Mouse (Mus musculus): ENCODE measurements around the gene Eva1a. TPM values are rescaled to one million over a fixed set of nuclear protein-coding genes. Genes with fewer than 3 reads are reported as not detected.

Eva1a gene
- polyA plus RNA-seq, 1 experiment from 2014 or later, result 22.3 TPM

- WGBS, result 91% methylated on average over 4 of the region's 4 CpGs
- H3K9me3 ChIP-seq (ENCODE audit: control insufficient read depth, low read length), result peaks cover 4% of the 10 kb centered on the region; the same call in 1 of the 2 replicates
Observed at GRCm38 (mm10) chr6:82076364-82076763, 35.5 kb downstream of the Eva1a start.

DNA sequence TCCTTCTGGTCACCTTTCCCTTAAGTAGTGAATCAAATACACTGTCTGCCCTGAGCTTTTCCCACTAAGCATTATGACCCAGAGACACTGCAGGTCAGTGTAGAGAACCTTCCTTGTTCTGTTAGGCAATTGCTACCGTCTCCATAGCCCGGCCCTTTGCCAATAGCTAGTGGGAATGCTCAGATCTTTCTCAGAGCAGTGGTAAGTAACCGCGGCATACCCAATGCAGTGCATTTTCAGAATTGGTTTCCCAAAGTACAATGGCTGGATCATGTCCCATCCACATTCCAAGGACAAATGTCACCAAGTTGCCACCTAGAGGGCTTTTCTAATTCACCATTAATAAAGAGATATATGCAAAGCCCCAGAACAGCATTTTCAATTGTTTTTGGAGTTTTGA lies 38.0 kb downstream of the Eva1a start:
- H3K9ac ChIP-seq (ENCODE audit: low read length), result no peak overlapping the region
- H3K9me3 ChIP-seq (ENCODE audit: control insufficient read depth, low read length), result peaks cover 4% of the 10 kb centered on the region; the same call in 1 of the 2 replicates
- 96% methylated on average over 4 of the region's 4 CpGs for WGBS
- peaks cover 13% of the 10 kb centered on the region; the same call in 1 of the 2 replicates for H3K36me3 ChIP-seq (ENCODE audit: control insufficient read depth, insufficient read depth, low read length)
- no peaks in the 10 kb centered on the region for H3K4me1 ChIP-seq (replicated peaks; ENCODE audit: control insufficient read depth, insufficient read depth, low read length)
- H3K4me3 ChIP-seq (ENCODE audit: low read depth, low read length), result no peak overlapping the region
- H3K27me3 ChIP-seq (replicated peaks; ENCODE audit: control insufficient read depth, insufficient read depth, low read length), result no peaks in the 10 kb centered on the region
- ATAC-seq (replicated peaks; ENCODE audit: low FRiP score, low TSS enrichment, low read depth) (no peak), DNase-seq (ENCODE audit: low spot score) (no peak)
- H3K4me2 ChIP-seq (ENCODE audit: low read length), result no peak overlapping the region
- H3K27ac ChIP-seq (ENCODE audit: low read depth), result no peak overlapping the region

More at GRCm38 (mm10) chr6:82076364-82076763, 35.5 kb downstream of the Eva1a start:
- H3K4me1 ChIP-seq (replicated peaks; ENCODE audit: control insufficient read depth, insufficient read depth, low read length), result no peaks in the 10 kb centered on the region
- no peak overlapping the region for H3K4me3 ChIP-seq (ENCODE audit: low read depth, low read length)
- no peak overlapping the region for H3K4me2 ChIP-seq (ENCODE audit: low read length)
- H3K27me3 ChIP-seq (replicated peaks; ENCODE audit: control insufficient read depth, insufficient read depth, low read length), result no peaks in the 10 kb centered on the region
- DNase-seq (ENCODE audit: low spot score) (no peak), ATAC-seq (replicated peaks; ENCODE audit: low FRiP score, low TSS enrichment, low read depth) (no peak)
- no peak overlapping the region for H3K27ac ChIP-seq (ENCODE audit: low read depth)
- H3K36me3 ChIP-seq (ENCODE audit: control insufficient read depth, insufficient read depth, low read length), result peaks cover 18% of the 10 kb centered on the region
- no peak overlapping the region for H3K9ac ChIP-seq (ENCODE audit: low read length)

DNA sequence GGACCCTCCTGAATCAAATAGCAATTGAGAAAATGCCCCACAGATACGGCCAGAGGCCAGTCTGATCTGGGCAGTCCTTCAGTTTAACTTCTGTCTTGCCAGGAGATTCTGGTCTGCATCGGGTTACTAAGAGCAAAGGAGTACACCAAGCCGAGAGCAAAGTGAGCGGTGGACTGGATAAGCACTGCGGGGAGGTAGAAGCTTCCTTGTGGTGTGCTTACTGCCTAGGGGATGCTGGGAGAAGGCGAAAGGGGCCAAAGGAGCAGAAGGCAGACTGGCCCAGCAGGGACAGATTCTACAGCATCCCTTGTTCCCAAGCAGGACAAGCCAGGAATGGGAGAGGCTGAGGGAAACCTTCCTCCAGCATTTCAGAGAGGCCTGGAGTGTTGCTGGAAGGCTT lies 42.8 kb downstream of the Eva1a start:
- Histone ChIP-seq H3K4me1 (replicated peaks; ENCODE audit: control insufficient read depth, insufficient read depth, low read length) (no peaks in the 10 kb centered on the region), H3K27me3 (replicated peaks; ENCODE audit: control insufficient read depth, insufficient read depth, low read length) (no peaks in the 10 kb centered on the region), H3K4me3 (ENCODE audit: low read depth, low read length) (no peak overlapping the region), H3K4me2 (ENCODE audit: low read length) (no peak overlapping the region), H3K36me3 (ENCODE audit: control insufficient read depth, insufficient read depth, low read length) (peaks cover 3% of the 10 kb centered on the region; the same call in 1 of the 2 replicates), H3K9ac (ENCODE audit: low read length) (no peak overlapping the region), H3K9me3 (ENCODE audit: control insufficient read depth, low read length) (no peaks in the 10 kb centered on the region), H3K27ac (ENCODE audit: low read depth) (no peak overlapping the region; the same call in 1 of the 2 replicates)
- DNase-seq (ENCODE audit: low spot score), result no peak
- 75% methylated on average over 6 of the region's 6 CpGs for WGBS
- no peak for ATAC-seq (replicated peaks; ENCODE audit: low FRiP score, low TSS enrichment, low read depth)

DNA sequence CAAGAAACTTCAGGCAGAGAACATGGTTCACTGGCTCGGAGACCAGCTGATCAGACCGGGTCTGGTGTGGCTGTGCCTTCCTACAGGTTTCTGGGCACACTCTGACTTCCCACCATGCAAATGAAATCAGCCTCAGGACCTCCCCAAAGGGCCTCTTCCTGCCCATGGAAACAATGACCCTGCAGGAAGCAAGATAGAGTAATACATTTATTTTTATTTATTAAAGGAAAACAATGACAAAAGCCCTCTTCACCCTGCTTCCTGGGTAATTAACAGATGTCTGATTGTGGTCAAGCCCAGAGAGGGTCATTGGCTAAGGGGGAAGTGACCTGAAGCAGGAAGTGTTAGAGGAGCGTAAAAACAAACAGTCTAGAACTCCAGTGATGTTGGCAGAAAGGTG lies 43.4 kb downstream of the Eva1a start:
- Histone ChIP-seq H3K27ac (ENCODE audit: low read depth) (no peak overlapping the region; the same call in 1 of the 2 replicates), H3K9ac (ENCODE audit: low read length) (no peak overlapping the region), H3K4me2 (ENCODE audit: low read length) (no peak overlapping the region), H3K4me3 (ENCODE audit: low read depth, low read length) (no peak overlapping the region), H3K4me1 (replicated peaks; ENCODE audit: control insufficient read depth, insufficient read depth, low read length) (no peaks in the 10 kb centered on the region), H3K27me3 (replicated peaks; ENCODE audit: control insufficient read depth, insufficient read depth, low read length) (no peaks in the 10 kb centered on the region), H3K9me3 (ENCODE audit: control insufficient read depth, low read length) (no peaks in the 10 kb centered on the region), H3K36me3 (ENCODE audit: control insufficient read depth, insufficient read depth, low read length) (peaks cover 3% of the 10 kb centered on the region; the same call in 1 of the 2 replicates)
- ATAC-seq (replicated peaks; ENCODE audit: low FRiP score, low TSS enrichment, low read depth) (no peak), DNase-seq (ENCODE audit: low spot score) (no peak)
- WGBS, result 70% methylated on average over 3 of the region's 3 CpGs

DNA sequence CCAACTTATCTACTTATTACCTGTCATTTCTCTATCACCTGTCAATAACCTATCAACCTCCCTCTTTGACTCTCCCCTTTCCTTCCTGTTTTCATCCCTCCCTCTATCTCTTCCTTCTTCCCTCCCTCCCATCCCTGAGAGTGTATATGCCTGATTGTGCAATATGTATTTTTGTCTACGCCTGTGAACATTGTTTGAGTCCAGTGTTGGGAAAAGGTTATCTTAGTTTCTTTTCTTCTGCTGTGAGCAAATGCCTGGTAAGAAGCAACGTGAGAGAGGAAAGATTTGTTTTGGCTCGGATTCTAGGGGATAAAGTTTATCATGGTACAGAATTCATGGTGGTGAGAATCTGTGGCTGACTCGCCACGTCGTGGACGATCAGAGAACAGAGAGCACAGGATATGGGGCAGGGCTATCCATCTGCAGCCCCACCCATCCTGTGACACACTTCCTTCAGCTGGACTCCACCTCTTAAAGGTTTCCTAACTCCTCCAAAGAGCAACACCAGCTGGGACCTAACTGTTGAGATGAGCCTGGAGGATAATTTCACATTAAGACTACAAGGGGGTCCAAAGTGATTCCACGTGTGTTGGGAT lies 44.6 kb downstream of the Eva1a start:
- no peak overlapping the region for H3K4me2 ChIP-seq (ENCODE audit: low read length)
- no peaks in the 10 kb centered on the region for H3K9me3 ChIP-seq (ENCODE audit: control insufficient read depth, low read length)
- no peak overlapping the region for H3K9ac ChIP-seq (ENCODE audit: low read length)
- no peaks in the 10 kb centered on the region for H3K27me3 ChIP-seq (replicated peaks; ENCODE audit: control insufficient read depth, insufficient read depth, low read length)
- DNase-seq (ENCODE audit: low spot score), result no peak
- WGBS, result 89% methylated on average over 8 of the region's 8 CpGs
- H3K27ac ChIP-seq (ENCODE audit: low read depth), result no peak overlapping the region
- H3K36me3 ChIP-seq (ENCODE audit: control insufficient read depth, insufficient read depth, low read length), result peaks cover 7% of the 10 kb centered on the region; the same call in 1 of the 2 replicates
- no peak overlapping the region for H3K4me3 ChIP-seq (ENCODE audit: low read depth, low read length)
- H3K4me1 ChIP-seq (replicated peaks; ENCODE audit: control insufficient read depth, insufficient read depth, low read length), result no peaks in the 10 kb centered on the region
- ATAC-seq (replicated peaks; ENCODE audit: low FRiP score, low TSS enrichment, low read depth), result no peak

DNA sequence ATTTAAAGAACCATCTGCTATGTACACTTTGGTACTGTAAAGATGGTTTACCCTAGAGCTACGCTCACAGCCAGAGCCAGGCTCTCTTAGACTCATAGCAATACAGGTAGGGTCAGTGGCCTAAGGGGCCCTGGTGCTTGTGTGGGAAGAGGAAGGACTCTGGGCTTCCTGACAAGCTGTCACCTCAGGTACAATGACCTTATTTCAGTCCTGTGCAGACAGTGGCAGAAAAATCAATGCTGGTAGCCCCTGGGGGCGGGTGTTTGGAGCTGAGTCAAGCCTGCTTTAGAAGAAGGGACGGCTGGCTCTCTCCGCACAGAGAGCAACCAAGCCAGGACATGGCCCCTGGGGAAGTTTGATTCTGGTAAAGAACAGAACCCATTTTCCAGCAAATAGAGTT lies 47.3 kb downstream of the Eva1a start:
- WGBS, result 69% methylated on average over 4 of the region's 4 CpGs
- H3K4me3 ChIP-seq (ENCODE audit: low read depth, low read length), result no peak overlapping the region
- no peak overlapping the region for H3K4me2 ChIP-seq (ENCODE audit: low read length)
- H3K9me3 ChIP-seq (ENCODE audit: control insufficient read depth, low read length), result no peaks in the 10 kb centered on the region
- DNase-seq (ENCODE audit: low spot score) (no peak), ATAC-seq (replicated peaks; ENCODE audit: low FRiP score, low TSS enrichment, low read depth) (no peak)
- no peak overlapping the region for H3K27ac ChIP-seq (ENCODE audit: low read depth)
- peaks cover 12% of the 10 kb centered on the region; the same call in 1 of the 2 replicates for H3K36me3 ChIP-seq (ENCODE audit: control insufficient read depth, insufficient read depth, low read length)
- H3K4me1 ChIP-seq (replicated peaks; ENCODE audit: control insufficient read depth, insufficient read depth, low read length), result no peaks in the 10 kb centered on the region
- H3K27me3 ChIP-seq (replicated peaks; ENCODE audit: control insufficient read depth, insufficient read depth, low read length), result no peaks in the 10 kb centered on the region
- no peak overlapping the region for H3K9ac ChIP-seq (ENCODE audit: low read length)

DNA sequence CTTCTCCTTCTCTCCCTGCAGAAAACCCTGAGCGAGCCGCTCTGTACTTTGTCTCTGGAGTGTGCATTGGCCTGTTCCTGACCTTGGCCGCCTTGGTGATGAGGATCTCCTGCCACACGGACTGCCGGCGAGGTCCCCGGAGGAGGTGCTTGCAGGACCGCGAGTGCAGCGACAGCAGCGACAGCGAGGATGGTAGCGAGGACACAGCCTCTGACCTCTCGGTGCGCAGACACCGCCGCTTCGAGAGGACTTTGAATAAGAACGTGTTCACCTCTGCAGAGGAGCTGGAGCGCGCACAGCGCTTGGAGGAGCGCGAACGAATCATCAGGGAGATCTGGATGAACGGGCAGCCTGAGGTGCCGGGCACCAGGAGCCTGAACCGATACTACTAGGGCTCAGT lies 50.9 kb downstream of the Eva1a start:
- H3K4me2 ChIP-seq (ENCODE audit: low read length), result peak overlapping the region; percentile 42
- H3K4me3 ChIP-seq (ENCODE audit: low read depth, low read length), result no peak overlapping the region
- H3K27ac ChIP-seq (ENCODE audit: low read depth), result no peak overlapping the region
- DNase-seq (ENCODE audit: low spot score), result peak; percentile 57
- peaks cover 12% of the 10 kb centered on the region; the same call in 1 of the 2 replicates for H3K36me3 ChIP-seq (ENCODE audit: control insufficient read depth, insufficient read depth, low read length)
- no peaks in the 10 kb centered on the region for H3K27me3 ChIP-seq (replicated peaks; ENCODE audit: control insufficient read depth, insufficient read depth, low read length)
- H3K4me1 ChIP-seq (replicated peaks; ENCODE audit: control insufficient read depth, insufficient read depth, low read length), result no peaks in the 10 kb centered on the region
- no peak for ATAC-seq (replicated peaks; ENCODE audit: low FRiP score, low TSS enrichment, low read depth)
- H3K9ac ChIP-seq (ENCODE audit: low read length), result no peak overlapping the region
- 20% methylated on average over 28 of the region's 28 CpGs for WGBS
- no peaks in the 10 kb centered on the region for H3K9me3 ChIP-seq (ENCODE audit: control insufficient read depth, low read length)

- no peaks in the 10 kb centered on the region for H3K4me1 ChIP-seq (replicated peaks; ENCODE audit: control insufficient read depth, insufficient read depth, low read length)
- H3K4me2 ChIP-seq (ENCODE audit: low read length), result no peak overlapping the region
- no peaks in the 10 kb centered on the region for H3K27me3 ChIP-seq (replicated peaks; ENCODE audit: control insufficient read depth, insufficient read depth, low read length)
- no peak overlapping the region for H3K9ac ChIP-seq (ENCODE audit: low read length)
- 86% methylated on average over 1 of the region's 1 CpGs for WGBS
- H3K9me3 ChIP-seq (ENCODE audit: control insufficient read depth, low read length), result peaks cover 3% of the 10 kb centered on the region; the same call in 1 of the 2 replicates
- ATAC-seq (replicated peaks; ENCODE audit: low FRiP score, low TSS enrichment, low read depth) (no peak), DNase-seq (ENCODE audit: low spot score) (no peak)
- H3K4me3 ChIP-seq (ENCODE audit: low read depth, low read length), result no peak overlapping the region
- H3K27ac ChIP-seq (ENCODE audit: low read depth), result no peak overlapping the region
- no peaks in the 10 kb centered on the region for H3K36me3 ChIP-seq (ENCODE audit: control insufficient read depth, insufficient read depth, low read length)
Observed at GRCm38 (mm10) chr6:82097705-82098104, 56.9 kb downstream of the Eva1a start.

GRCm38 (mm10) chr6:82098456-82098855 lies 57.6 kb downstream of the Eva1a start:
- no peaks in the 10 kb centered on the region for H3K27me3 ChIP-seq (replicated peaks; ENCODE audit: control insufficient read depth, insufficient read depth, low read length)
- peaks cover 3% of the 10 kb centered on the region; the same call in 1 of the 2 replicates for H3K9me3 ChIP-seq (ENCODE audit: control insufficient read depth, low read length)
- H3K4me2 ChIP-seq (ENCODE audit: low read length), result no peak overlapping the region
- no peak for ATAC-seq (replicated peaks; ENCODE audit: low FRiP score, low TSS enrichment, low read depth)
- no peaks in the 10 kb centered on the region for H3K36me3 ChIP-seq (ENCODE audit: control insufficient read depth, insufficient read depth, low read length)
- no peak overlapping the region for H3K27ac ChIP-seq (ENCODE audit: low read depth)
- 73% methylated on average over 1 of the region's 1 CpGs for WGBS
- no peaks in the 10 kb centered on the region for H3K4me1 ChIP-seq (replicated peaks; ENCODE audit: control insufficient read depth, insufficient read depth, low read length)
- H3K9ac ChIP-seq (ENCODE audit: low read length), result no peak overlapping the region
- H3K4me3 ChIP-seq (ENCODE audit: low read depth, low read length), result no peak overlapping the region
- DNase-seq (ENCODE audit: low spot score), result no peak
